Mouse (Mus musculus) hindbrain, embryonic 13.5 days (tissue): Measurements from ENCODE around the gene 2010111I01Rik. TPM values are rescaled to one million over a fixed set of nuclear protein-coding genes. Genes with fewer than 3 reads are reported as not detected.

Experiments
- ATAC-seq: fragments of 200-750 bp; cut with Nextera tagmentation; 2 replicates; pipeline ENCODE4 v1.8.0; 2017; ENCODE audit warnings: moderate TSS enrichment; ENCODE audit not compliant: low FRiP score
- H3K27ac ChIP-seq: fragments of 300-500 bp; sonication (generic); 2 replicates; pipeline ENCODE4 v1.5.1; 2015; ENCODE audit warnings: inconsistent platforms, mild to moderate bottlenecking, moderate library complexity
- H3K27me3 ChIP-seq: fragments of 300-500 bp; sonication (generic); 2 replicates; pipeline ENCODE4 v1.6.1; 2015; ENCODE audit warnings: mild to moderate bottlenecking, inconsistent platforms
- H3K36me3 ChIP-seq: fragments of 300-500 bp; sonication (generic); 2 replicates; pipeline ENCODE4 v1.6.1; 2015; ENCODE audit warnings: mild to moderate bottlenecking, inconsistent platforms
- H3K4me1 ChIP-seq: fragments of 300-500 bp; sonication (generic); replicated peaks from 2 replicates; pipeline ENCODE4 v1.6.1; 2015; ENCODE audit warnings: inconsistent platforms
- H3K4me2 ChIP-seq: fragments of 300-500 bp; sonication (generic); 2 replicates; pipeline ENCODE4 v1.6.1; 2015; ENCODE audit warnings: inconsistent platforms, mild to moderate bottlenecking, moderate library complexity
- H3K4me3 ChIP-seq: fragments of 300-500 bp; sonication (generic); 2 replicates; pipeline ENCODE4 v1.5.1; 2015; ENCODE audit warnings: mild to moderate bottlenecking, inconsistent platforms
- H3K9ac ChIP-seq: fragments of 300-500 bp; sonication (generic); 2 replicates; pipeline ENCODE4 v1.6.1; 2015; ENCODE audit warnings: mild to moderate bottlenecking, inconsistent platforms
- H3K9me3 ChIP-seq: fragments of 300-500 bp; sonication (generic); 2 replicates; pipeline ENCODE4 v1.6.1; 2016; ENCODE audit warnings: inconsistent platforms
- WGBS: fragments of 180-500 bp; shearing (Covaris S2); methylation state at CpG from one replicate; pipeline ENCODE4 v1.1.7; 2015; 5-methylcytosine and 5-hydroxymethylcytosine counted together
- polyA plus RNA-seq: library from polyadenylated mRNA; unstranded; fragments of >200 nt; fragmentation: Nextera tagmentation; extraction: Ambion mirVana; gene quantifications from 2 replicates; pipeline ENCODE4 v1.2.1, GENCODE M21; 2015

2010111I01Rik gene
- polyA plus RNA-seq, 1 experiment from 2014 or later = 36.5 TPM

DNA sequence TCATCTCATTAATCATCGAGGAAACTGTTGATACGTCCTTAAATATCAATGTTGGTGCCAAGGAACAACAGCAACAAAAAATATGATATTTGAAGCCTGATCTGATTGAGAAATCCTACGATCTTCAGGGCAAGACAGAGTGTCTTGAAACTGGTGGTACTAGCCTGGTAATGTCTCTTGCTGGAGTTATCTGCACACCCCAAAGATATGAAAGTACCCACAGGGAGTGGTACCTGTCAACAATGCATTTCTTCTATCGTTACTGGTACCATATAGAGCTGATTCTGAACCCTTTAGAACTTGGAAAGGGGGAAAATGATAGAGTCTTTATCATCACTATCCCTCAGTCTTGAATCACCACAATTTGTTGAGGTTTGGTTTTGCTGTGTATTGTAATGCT, 24.9 kb upstream of the 2010111I01Rik start:
- no peak overlapping the region for H3K27ac ChIP-seq
- H3K4me3 ChIP-seq = no peak overlapping the region
- H3K4me1 ChIP-seq = no peaks in the 10 kb centered on the region
- no peak for ATAC-seq
- 0 out of 2 replicates have a peak, but pooled peaks cover 4% of the 10 kb centered on the region for H3K27me3 ChIP-seq
- no peak overlapping the region for H3K4me2 ChIP-seq
- no peaks in the 10 kb centered on the region for H3K9me3 ChIP-seq
- no peaks in the 10 kb centered on the region for H3K36me3 ChIP-seq
- 91% methylated on average over 4 of the region's 4 CpGs for WGBS
- no peak overlapping the region for H3K9ac ChIP-seq

DNA sequence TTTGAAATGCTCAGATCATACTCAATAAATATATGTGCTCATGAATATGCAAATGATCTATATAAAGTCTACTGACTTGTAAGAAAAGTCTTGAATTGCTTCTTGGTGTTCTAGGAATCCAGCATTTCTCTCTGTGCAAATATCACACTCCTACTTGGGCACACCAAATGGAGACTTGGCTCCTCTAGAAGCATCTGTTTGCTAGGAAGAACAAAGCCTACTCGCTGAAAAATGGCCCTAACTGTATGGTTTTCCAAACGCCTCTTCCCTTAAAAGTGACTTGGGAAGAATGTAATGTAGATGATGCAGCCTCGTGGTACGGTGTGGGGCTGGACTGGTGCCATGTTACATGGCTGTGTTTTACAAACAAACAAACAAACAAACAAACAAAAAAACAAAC, 24.0 kb upstream of the 2010111I01Rik start:
- no peaks in the 10 kb centered on the region for H3K36me3 ChIP-seq
- peak overlapping the region; percentile 18; the same call in 1 of the 2 replicates for H3K27ac ChIP-seq
- H3K9ac ChIP-seq = no peak overlapping the region
- no peak overlapping the region for H3K4me3 ChIP-seq
- H3K4me2 ChIP-seq = no peak overlapping the region
- no peak for ATAC-seq
- no peaks in the 10 kb centered on the region for H3K4me1 ChIP-seq
- H3K9me3 ChIP-seq = no peaks in the 10 kb centered on the region
- H3K27me3 ChIP-seq = 0 out of 2 replicates have a peak, but pooled peaks cover 4% of the 10 kb centered on the region
- WGBS = 86% methylated on average over 4 of the region's 4 CpGs

DNA sequence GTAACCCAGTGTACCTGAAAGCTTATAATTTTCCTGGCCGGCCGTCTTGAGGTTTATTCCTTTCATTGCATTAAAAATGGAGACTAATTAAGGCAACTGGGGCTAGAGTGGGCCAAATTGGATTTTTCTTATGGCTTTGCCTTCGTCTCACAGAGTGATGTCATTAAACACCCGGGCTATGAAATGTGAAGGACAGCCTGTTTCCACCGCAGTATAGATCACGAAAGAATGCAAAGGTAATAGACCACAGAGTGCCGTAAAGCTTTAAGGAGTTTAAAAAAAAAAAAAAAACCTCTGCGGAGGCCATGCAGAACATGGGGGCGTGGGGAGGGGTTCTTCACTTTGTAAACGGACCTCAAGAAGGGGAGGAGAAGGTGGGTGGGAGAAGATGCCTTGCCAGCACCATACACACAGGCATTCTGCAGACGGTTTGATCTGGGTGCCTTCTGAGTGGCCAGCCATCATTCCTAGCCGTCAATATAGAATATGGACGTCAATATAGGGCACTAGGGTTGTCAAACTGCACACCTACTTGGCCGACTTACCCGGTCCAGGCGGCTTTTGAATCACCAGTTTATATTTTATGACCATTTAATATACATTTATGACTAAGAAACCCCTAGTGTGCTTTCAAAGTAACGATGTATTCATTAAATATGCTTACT, 23.2 kb upstream of the 2010111I01Rik start:
- no peaks in the 10 kb centered on the region for H3K4me1 ChIP-seq
- ATAC-seq = 0 out of 2 replicates have a peak, but pooled peaks have one; percentile 49
- H3K27me3 ChIP-seq = 0 out of 2 replicates have a peak, but pooled peaks cover 4% of the 10 kb centered on the region
- H3K9me3 ChIP-seq = no peaks in the 10 kb centered on the region
- H3K9ac ChIP-seq = no peak overlapping the region
- WGBS = 73% methylated on average over 17 of the region's 17 CpGs
- no peak overlapping the region for H3K27ac ChIP-seq
- H3K4me3 ChIP-seq = no peak overlapping the region
- no peaks in the 10 kb centered on the region for H3K36me3 ChIP-seq
- H3K4me2 ChIP-seq = no peak overlapping the region

DNA sequence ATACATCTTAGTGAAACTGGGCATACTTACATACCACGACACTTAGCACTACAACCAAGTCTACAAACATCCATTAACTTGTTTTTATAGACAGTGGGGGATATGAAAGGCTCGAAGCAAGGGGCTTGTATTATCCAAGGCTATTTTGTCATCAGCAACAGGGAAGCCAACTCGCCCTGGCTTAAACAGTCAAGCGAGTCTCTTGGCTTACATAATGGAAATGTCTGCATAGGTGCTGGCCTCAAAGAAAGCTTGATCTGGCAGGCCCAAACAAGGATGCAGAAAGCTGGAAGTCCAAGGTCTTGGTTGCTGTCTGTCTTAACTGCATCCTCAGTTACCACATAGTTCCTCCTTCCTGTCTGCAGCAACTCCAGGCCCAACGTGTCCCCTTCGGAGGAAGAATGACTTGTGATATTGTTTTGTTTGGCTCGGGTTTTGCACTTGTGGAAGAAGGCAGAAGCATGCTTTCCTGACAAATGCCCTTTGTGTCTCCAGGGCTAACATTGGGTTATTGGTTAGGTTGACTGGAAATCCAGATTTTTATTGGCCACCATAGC, 21.3 kb upstream of the 2010111I01Rik start:
- no peaks in the 10 kb centered on the region for H3K4me1 ChIP-seq
- H3K27ac ChIP-seq = no peak overlapping the region
- 78% methylated on average over 7 of the region's 7 CpGs for WGBS
- H3K4me3 ChIP-seq = no peak overlapping the region
- H3K9ac ChIP-seq = no peak overlapping the region
- H3K9me3 ChIP-seq = no peaks in the 10 kb centered on the region
- 0 out of 2 replicates have a peak, but pooled peaks cover 4% of the 10 kb centered on the region for H3K27me3 ChIP-seq
- no peak for ATAC-seq
- no peaks in the 10 kb centered on the region for H3K36me3 ChIP-seq
- no peak overlapping the region for H3K4me2 ChIP-seq

DNA sequence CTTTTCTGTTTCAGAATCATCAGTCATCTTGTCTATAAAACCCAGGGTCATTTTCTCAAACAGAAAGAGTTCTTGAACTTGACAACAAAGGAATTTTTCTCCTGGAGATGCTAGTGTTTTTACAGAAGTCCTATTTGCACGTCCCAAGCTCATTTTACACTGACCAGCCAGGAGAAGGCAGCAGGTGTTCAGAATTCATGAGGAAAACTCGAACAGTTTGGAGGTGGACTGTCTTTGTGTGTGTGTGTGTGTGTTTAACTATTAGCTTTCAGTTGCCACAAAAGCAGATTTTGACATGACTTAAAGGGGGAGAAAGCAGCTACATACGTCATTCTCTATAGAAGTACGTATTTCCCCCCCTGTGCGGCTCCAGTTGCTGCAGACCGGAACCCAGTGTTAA, 20.6 kb upstream of the 2010111I01Rik start:
- H3K9ac ChIP-seq = no peak overlapping the region
- no peak overlapping the region for H3K27ac ChIP-seq
- H3K4me2 ChIP-seq = no peak overlapping the region
- no peak for ATAC-seq
- no peaks in the 10 kb centered on the region for H3K4me1 ChIP-seq
- no peak overlapping the region for H3K4me3 ChIP-seq
- H3K27me3 ChIP-seq = 0 out of 2 replicates have a peak, but pooled peaks cover 4% of the 10 kb centered on the region
- 80% methylated on average over 6 of the region's 6 CpGs for WGBS
- H3K9me3 ChIP-seq = no peaks in the 10 kb centered on the region
- H3K36me3 ChIP-seq = no peaks in the 10 kb centered on the region

- 54% methylated on average over 4 of the region's 4 CpGs for WGBS
- Histone ChIP-seq H3K9me3 (no peaks in the 10 kb centered on the region), H3K4me1 (no peaks in the 10 kb centered on the region), H3K27me3 (0 out of 2 replicates have a peak, but pooled peaks cover under 1% of the 10 kb centered on the region), H3K36me3 (no peaks in the 10 kb centered on the region), H3K27ac (no peak overlapping the region), H3K9ac (no peak overlapping the region), H3K4me2 (no peak overlapping the region), H3K4me3 (no peak overlapping the region)
- no peak for ATAC-seq
These were observed 15.0 kb upstream of the 2010111I01Rik start for GRCm38 (mm10) chr13:62949560-62950188.

GRCm38 (mm10) chr13:62951606-62952005, 13.1 kb upstream of the 2010111I01Rik start:
- H3K36me3 ChIP-seq = no peaks in the 10 kb centered on the region
- H3K4me3 ChIP-seq = no peak overlapping the region
- no peak for ATAC-seq
- no peak overlapping the region for H3K27ac ChIP-seq
- no peaks in the 10 kb centered on the region for H3K9me3 ChIP-seq
- H3K9ac ChIP-seq = no peak overlapping the region
- H3K4me2 ChIP-seq = no peak overlapping the region
- no peaks in the 10 kb centered on the region for H3K4me1 ChIP-seq
- no peaks in the 10 kb centered on the region for H3K27me3 ChIP-seq
- 79% methylated on average over 1 of the region's 1 CpGs for whole genome bisulfite sequencing

DNA sequence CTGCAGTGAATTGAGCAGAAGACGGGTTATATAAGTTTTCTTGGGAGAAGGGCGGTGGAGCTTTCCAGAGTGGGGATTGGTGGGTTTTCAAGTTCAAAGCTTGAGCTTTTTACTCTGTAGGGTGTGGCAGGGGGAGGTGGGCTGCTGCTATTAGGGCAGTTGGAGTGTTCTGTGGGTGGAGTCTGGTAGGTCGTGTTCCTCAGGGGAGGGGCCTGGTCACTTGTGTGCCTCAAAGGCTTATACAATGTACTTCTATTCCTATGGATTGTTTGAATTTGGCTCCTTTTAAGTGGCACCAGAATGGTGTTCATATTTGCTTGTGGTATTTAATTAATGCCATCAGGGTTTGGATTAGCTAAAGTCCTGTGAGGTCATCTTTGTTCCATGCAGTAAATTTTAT, 12.6 kb upstream of the 2010111I01Rik start:
- ATAC-seq = no peak
- 80% methylated on average over 3 of the region's 3 CpGs for WGBS
- no peak overlapping the region for H3K4me3 ChIP-seq

GRCm38 (mm10) chr13:62952624-62953023, 12.1 kb upstream of the 2010111I01Rik start:
- Histone ChIP-seq H3K36me3 (no peaks in the 10 kb centered on the region), H3K4me2 (no peak overlapping the region), H3K27me3 (no peaks in the 10 kb centered on the region), H3K9me3 (no peaks in the 10 kb centered on the region), H3K4me3 (no peak overlapping the region), H3K4me1 (no peaks in the 10 kb centered on the region), H3K27ac (no peak overlapping the region), H3K9ac (no peak overlapping the region)
- ATAC-seq = no peak
- 90% methylated on average over 3 of the region's 3 CpGs for WGBS

More for the DNA sequence above, 12.6 kb upstream of the 2010111I01Rik start:
- H3K27me3 ChIP-seq = no peaks in the 10 kb centered on the region
- no peak overlapping the region for H3K27ac ChIP-seq
- no peaks in the 10 kb centered on the region for H3K4me1 ChIP-seq
- no peaks in the 10 kb centered on the region for H3K9me3 ChIP-seq
- no peaks in the 10 kb centered on the region for H3K36me3 ChIP-seq
- H3K4me2 ChIP-seq = no peak overlapping the region
- H3K9ac ChIP-seq = no peak overlapping the region

DNA sequence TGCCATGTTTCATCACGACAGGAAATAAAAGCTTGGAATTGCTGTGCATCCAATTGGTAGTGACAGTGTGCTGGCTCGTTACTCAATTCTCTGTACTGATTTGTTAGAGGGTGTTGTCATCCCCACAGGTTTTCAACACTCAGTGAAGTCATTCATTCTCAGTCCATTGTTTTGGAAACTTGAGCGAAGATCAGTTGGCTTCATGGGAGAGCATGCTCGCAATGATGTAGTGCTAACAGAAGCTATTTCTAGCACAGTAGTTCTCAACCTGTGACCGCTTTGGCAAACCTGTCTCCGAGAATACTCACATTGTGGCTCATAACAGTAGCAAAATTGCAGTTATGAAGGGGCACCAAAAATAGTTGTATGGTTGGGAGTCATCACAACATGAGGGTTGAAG, 8.7 kb upstream of the 2010111I01Rik start:
- 93% methylated on average over 6 of the region's 6 CpGs for WGBS
- no peak for ATAC-seq
- Histone ChIP-seq H3K4me2 (no peak overlapping the region), H3K27ac (no peak overlapping the region), H3K36me3 (no peaks in the 10 kb centered on the region), H3K9ac (no peak overlapping the region), H3K27me3 (no peaks in the 10 kb centered on the region), H3K4me3 (no peak overlapping the region), H3K4me1 (no peaks in the 10 kb centered on the region), H3K9me3 (no peaks in the 10 kb centered on the region)

DNA sequence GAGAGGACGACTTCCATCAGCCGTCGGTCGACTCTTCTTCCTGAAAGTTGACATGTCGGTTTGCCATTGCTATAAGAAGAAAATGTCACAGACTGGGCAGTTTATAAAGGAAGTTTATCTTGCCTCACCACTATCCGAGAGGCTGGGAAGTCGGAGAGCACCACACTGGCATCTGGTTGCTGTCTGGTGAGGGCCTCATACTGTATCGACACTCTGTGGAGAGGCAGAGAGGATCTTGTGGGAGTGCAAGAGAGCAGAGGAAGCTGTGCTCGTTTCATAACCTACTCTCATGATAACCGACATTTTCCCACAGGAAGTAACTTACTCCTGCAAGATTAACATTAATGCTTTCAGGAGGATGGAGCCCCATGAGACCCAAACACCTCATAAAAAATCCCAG, 7.9 kb upstream of the 2010111I01Rik start:
- no peak for ATAC-seq
- WGBS = 83% methylated on average over 10 of the region's 10 CpGs
- Histone ChIP-seq H3K4me2 (no peak overlapping the region), H3K9me3 (no peaks in the 10 kb centered on the region), H3K4me3 (no peak overlapping the region), H3K27ac (no peak overlapping the region), H3K4me1 (no peaks in the 10 kb centered on the region), H3K9ac (no peak overlapping the region), H3K27me3 (no peaks in the 10 kb centered on the region), H3K36me3 (no peaks in the 10 kb centered on the region)

GRCm38 (mm10) chr13:62963358-62963757, 1.3 kb upstream of the 2010111I01Rik start:
- 93% methylated on average over 2 of the region's 2 CpGs for WGBS
- no peak overlapping the region for H3K27ac ChIP-seq
- no peak overlapping the region for H3K9ac ChIP-seq
- no peak for ATAC-seq
- H3K4me1 ChIP-seq = peaks cover 8% of the 10 kb centered on the region
- H3K4me2 ChIP-seq = no peak overlapping the region
- H3K9me3 ChIP-seq = no peaks in the 10 kb centered on the region
- H3K4me3 ChIP-seq = no peak overlapping the region
- H3K36me3 ChIP-seq = peaks cover 6% of the 10 kb centered on the region; the same call in 1 of the 2 replicates
- H3K27me3 ChIP-seq = no peaks in the 10 kb centered on the region
